ENCODE assay signal across 8 mouse cellular contexts in the genomic region with DNA sequence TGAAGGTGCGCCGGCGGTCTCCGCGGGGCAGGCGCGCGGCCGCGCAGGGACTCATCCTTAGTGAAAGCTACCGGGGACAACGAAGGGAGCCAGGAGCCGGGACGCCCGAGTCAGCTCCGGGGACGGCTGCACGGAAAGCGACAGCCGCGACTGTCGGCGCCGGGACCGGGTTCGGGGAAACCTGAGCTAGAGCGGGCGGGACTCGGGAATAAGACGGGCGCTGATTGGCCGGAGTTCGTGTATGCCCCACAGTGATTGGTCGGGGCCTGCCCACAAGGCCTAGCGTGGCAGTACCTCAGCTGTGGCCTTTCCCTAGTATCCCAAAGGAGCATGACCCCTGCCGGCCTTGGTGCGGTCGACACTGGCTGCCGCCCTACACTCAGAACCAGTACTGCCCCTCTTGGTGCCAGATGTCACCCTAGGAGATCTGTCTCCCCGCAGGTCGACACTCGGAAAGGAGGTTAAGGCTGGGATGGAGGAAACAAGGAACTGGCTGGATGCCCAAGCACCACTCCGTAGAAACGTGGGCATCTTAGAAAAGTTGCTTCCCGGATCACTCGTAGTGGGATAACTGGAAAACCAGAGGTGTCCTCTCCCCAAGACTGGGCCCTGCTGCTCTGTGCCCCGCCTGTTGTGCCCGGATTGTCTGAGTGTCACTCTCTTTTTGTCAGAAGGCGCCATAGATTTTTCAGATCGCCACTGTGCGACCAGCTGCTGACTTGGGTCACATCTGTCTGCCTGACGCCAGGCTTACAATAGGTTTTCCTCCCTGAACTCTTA. TPM values are rescaled to one million over a fixed set of nuclear protein-coding genes. Genes with fewer than 3 reads are reported as not detected.
DNase-seq lines count a peak whose midpoint lies in the region; ATAC-seq lines count a peak whose summit lies in the region.

A gene (minus strand): TSS at position 193 of the 780 bp plus-strand sequence.

- peak within 1 kb of the TSS; percentile 83 for H3K4me3 ChIP-seq in hindbrain, embryonic 13.5 days

- peak within 1 kb of the TSS; percentile 98 for H3K27ac ChIP-seq in hindbrain, embryonic 13.5 days

- under 1% methylated on average over 52 of the region's 52 CpGs for WGBS in hindbrain, embryonic 13.5 days

- peak within 1 kb of the TSS; percentile 64 for H3K4me2 ChIP-seq in hindbrain, embryonic 13.5 days

- ATAC-seq in hindbrain, embryonic 13.5 days (ENCODE audit: low FRiP score), result peak; percentile 99

- 0 out of 2 replicates have a peak, but pooled peaks cover 2% of the 10 kb centered on the region for H3K36me3 ChIP-seq in hindbrain, embryonic 13.5 days

- peaks cover 19% of the 10 kb centered on the region for H3K4me1 ChIP-seq in hindbrain, embryonic 13.5 days (replicated peaks)

- peak within 1 kb of the TSS; percentile 93 for H3K9ac ChIP-seq in hindbrain, embryonic 13.5 days

- peak; percentile 94 for DNase-seq in NIH3T3 (ENCODE audit: low read depth)
- DNase-seq in cerebellum, postnatal 10 days, result peak; percentile 98 to 99
- peak; percentile 93 to 98 for DNase-seq in frontal cortex, postnatal 10 days (ENCODE audit: low spot score in 2 of 2)
- DNase-seq in layer of hippocampus, postnatal 25 days (ENCODE audit: extremely low spot score in 1 of 2, low spot score in 1 of 2), result peak; percentile 98 to 99
- DNase-seq in lung, postnatal 25 days (ENCODE audit: low spot score), result peak; percentile 97
- peak; percentile 98 for DNase-seq in retina, embryonic 14.5 days (ENCODE audit: low spot score)
- peak; percentile 96 for DNase-seq in thymus, postnatal 4 days

- H3K9me3 ChIP-seq in hindbrain, embryonic 13.5 days, result no peaks in the 10 kb centered on the region

- no peaks in the 10 kb centered on the region for H3K27me3 ChIP-seq in hindbrain, embryonic 13.5 days

RNA-seq across cellular contexts. Expression of the gene that starts here (rescaled TPM):
- 30.1 and 32.8 TPM in 2 replicates for polyA plus RNA-seq in hindbrain, embryonic 13.5 days (2015; fragmentation: Nextera tagmentation; extraction: Ambion mirVana)
- 10 to 100 TPM; 18.9 to 21.9 TPM for total RNA-seq in layer of hippocampus, postnatal 25 days (2021)

Comparison
In these comparisons a context has a peak if more than half of its experiments do, and no peak if none do; other contexts are left out.
1. Peak in every context shown above with its lines: DNase-seq, ATAC-seq, H3K4me3 ChIP-seq and H3K27ac ChIP-seq.